Mouse (Mus musculus) liver, embryonic 15.5 days (tissue): ENCODE results near the gene Gm20388. TPM values are rescaled to one million over a fixed set of nuclear protein-coding genes. Genes with fewer than 3 reads are reported as not detected.
A peak's percentile ranks its signal among the peaks of the same experiment; 100 is the strongest.

Experiments
- ATAC-seq: fragments of 200-750 bp; cut with Nextera tagmentation; 2 replicates; pipeline ENCODE4 v1.8.0; 2017; ENCODE audit warnings: moderate number of reproducible peaks, mild to moderate bottlenecking, moderate library complexity; ENCODE audit not compliant: insufficient read depth
- H3K27ac ChIP-seq: fragments of 300-500 bp; sonication (generic); replicated peaks from 2 replicates; pipeline ENCODE4 v1.5.1; 2015; ENCODE audit warnings: mild to moderate bottlenecking, inconsistent platforms
- H3K27me3 ChIP-seq: fragments of 300-500 bp; sonication (generic); 2 replicates; pipeline ENCODE4 v1.6.1; 2015; ENCODE audit warnings: mild to moderate bottlenecking, inconsistent platforms
- H3K36me3 ChIP-seq: fragments of 300-500 bp; sonication (generic); replicated peaks from 2 replicates; pipeline ENCODE4 v1.6.1; 2015; ENCODE audit warnings: moderate library complexity, mild to moderate bottlenecking, inconsistent platforms
- H3K4me1 ChIP-seq: fragments of 300-500 bp; sonication (generic); replicated peaks from 2 replicates; pipeline ENCODE4 v1.6.1; 2015; ENCODE audit warnings: inconsistent platforms
- H3K4me2 ChIP-seq: fragments of 300-500 bp; sonication (generic); 2 replicates; pipeline ENCODE4 v1.6.1; 2015; ENCODE audit warnings: moderate library complexity, mild to moderate bottlenecking, inconsistent platforms
- H3K4me3 ChIP-seq: fragments of 300-500 bp; sonication (generic); replicated peaks from 2 replicates; pipeline ENCODE4 v1.5.1; 2015; ENCODE audit warnings: mild to moderate bottlenecking, inconsistent platforms
- H3K9ac ChIP-seq: fragments of 300-500 bp; sonication (generic); 2 replicates; pipeline ENCODE4 v1.6.1; 2015; ENCODE audit warnings: moderate library complexity, mild to moderate bottlenecking, inconsistent platforms
- H3K9me3 ChIP-seq: fragments of 300-500 bp; sonication (generic); replicated peaks from 2 replicates; pipeline ENCODE4 v1.6.1; 2016; ENCODE audit warnings: inconsistent platforms
- WGBS: fragments of 180-500 bp; shearing (Covaris S2); methylation state at CpG from one replicate; pipeline ENCODE4 v1.1.7; 2015; ENCODE audit warnings: mixed read lengths; ENCODE audit not compliant: insufficient replicate concordance; 5-methylcytosine and 5-hydroxymethylcytosine counted together
- polyA plus RNA-seq: library from polyadenylated mRNA; unstranded; fragments of >200 nt; fragmentation: Nextera tagmentation; extraction: Ambion mirVana; gene quantifications from 2 replicates; pipeline ENCODE4 v1.2.1, GENCODE M21; 2015

Gene Gm20388
- polyA plus RNA-seq, 1 experiment from 2014 or later = not detected

DNA sequence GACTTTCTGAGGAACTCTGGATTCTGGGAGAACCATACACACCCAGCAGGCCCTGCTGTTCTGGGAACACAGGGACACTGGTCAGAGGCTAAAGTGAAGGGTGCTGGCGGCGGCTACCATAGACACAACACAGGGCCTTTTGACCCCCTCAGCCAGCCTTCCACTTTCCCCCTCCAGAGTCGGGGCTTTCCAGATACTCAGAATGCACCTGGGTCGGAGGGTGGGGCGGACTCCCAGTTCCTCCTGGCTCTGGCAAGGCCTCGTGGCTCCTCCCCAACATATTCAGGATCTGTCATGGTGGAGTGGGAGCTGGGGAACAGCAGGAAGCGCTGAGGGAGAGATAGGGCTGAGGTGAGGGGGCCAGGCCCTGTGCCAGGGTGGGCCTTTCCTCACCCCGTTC, 2781.5 kb downstream of the Gm20388 start:
- H3K9ac ChIP-seq = no peak overlapping the region
- H3K4me1 ChIP-seq = peaks cover 97% of the 10 kb centered on the region
- no peak overlapping the region for H3K4me3 ChIP-seq
- no peak overlapping the region for H3K4me2 ChIP-seq
- no peaks in the 10 kb centered on the region for H3K36me3 ChIP-seq
- H3K27me3 ChIP-seq = peaks cover 9% of the 10 kb centered on the region
- no peaks in the 10 kb centered on the region for H3K9me3 ChIP-seq
- 53% methylated on average over 8 of the region's 8 CpGs for WGBS
- no peak for ATAC-seq
- H3K27ac ChIP-seq = peak overlapping the region; percentile 38; the same call in 1 of the 2 replicates

DNA sequence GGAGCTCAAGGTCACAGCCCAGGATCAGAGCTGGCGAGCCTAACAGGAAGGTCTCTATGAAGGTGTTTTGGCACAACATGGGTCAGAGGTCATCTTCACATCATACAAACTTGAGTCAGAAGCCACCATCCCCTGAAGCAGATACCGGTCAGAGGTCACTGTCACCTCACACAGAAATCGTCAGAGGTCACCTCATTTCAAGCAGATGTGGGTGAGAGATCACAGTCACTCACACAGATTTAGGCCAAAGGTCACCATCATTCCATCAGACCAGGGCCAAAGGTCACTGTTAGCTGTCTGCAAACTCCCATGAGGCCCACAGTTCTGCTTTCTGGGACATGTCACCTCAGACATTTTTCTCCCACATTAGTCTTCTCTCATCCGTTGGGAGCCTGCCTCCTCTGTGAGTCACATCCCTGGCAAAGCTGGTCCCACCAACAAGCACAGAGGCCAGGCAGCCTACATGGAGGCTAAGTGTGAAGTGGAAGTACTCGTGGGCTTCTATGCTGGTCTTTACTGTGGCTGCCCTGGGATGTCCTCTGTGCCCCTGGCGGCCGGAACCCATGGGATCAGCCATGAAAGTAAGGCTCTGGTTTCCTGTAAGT, 2784.9 kb downstream of the Gm20388 start:
- no peak for ATAC-seq

DNA sequence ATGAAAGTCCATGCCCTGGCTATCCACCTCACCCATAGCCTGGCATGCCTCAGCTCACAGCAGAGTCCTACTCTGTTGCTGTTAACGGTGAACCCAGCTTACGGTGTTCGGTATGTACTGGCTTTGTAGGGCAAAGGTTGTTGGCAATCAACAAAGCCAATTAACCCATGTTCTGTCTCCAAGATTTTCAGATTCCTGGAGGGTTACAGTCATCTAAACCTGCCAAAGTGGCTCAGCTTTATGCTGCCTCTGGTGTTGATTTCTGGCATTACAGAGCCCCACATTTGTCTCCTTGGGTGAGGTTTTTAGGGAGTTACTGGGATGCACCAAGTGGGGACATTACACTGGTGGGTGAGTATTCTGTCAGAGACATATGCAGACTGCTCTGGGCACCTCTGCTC, 2786.5 kb downstream of the Gm20388 start:
- peaks cover 100% of the 10 kb centered on the region for H3K4me1 ChIP-seq
- no peaks in the 10 kb centered on the region for H3K36me3 ChIP-seq
- H3K27ac ChIP-seq = peak overlapping the region; percentile 66
- no peaks in the 10 kb centered on the region for H3K9me3 ChIP-seq
- peak overlapping the region; percentile 56 for H3K4me3 ChIP-seq
- H3K9ac ChIP-seq = peak overlapping the region; percentile 51
- ATAC-seq = no peak
- peaks cover 29% of the 10 kb centered on the region for H3K27me3 ChIP-seq
- WGBS = 14% methylated on average over 3 of the region's 3 CpGs
- peak overlapping the region; percentile 71 for H3K4me2 ChIP-seq

More for the DNA sequence above, 2784.9 kb downstream of the Gm20388 start:
- WGBS = 45% methylated on average over 7 of the region's 7 CpGs
- Histone ChIP-seq H3K9ac (peak overlapping the region; percentile 51; the same call in 1 of the 2 replicates), H3K9me3 (no peaks in the 10 kb centered on the region), H3K36me3 (no peaks in the 10 kb centered on the region), H3K27ac (no peak overlapping the region), H3K4me3 (peak overlapping the region; percentile 56; the same call in 1 of the 2 replicates), H3K4me1 (peaks cover 100% of the 10 kb centered on the region), H3K27me3 (peaks cover 14% of the 10 kb centered on the region; the same call in 1 of the 2 replicates), H3K4me2 (peak overlapping the region; percentile 71)

DNA sequence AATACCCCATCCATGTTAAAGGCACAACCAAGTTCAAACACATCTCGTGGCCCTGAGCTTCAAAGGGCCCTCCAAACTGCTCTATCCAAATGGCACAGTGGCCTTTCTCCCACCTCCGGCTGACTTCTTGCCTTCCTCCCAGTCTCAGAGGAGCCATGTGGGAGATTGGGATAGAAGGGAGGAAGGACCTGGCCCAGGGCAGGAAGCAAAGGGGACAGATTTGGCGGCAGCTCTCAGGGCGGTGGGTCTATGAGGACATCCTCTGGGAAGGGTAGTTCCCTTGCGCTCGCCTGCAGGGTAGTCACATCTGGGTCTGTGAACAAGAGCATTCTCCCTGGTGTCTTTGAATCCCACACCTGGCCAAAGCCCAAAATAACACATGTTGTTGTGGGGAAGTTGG, 2786.9 kb downstream of the Gm20388 start:
- no peaks in the 10 kb centered on the region for H3K9me3 ChIP-seq
- peak overlapping the region; percentile 66 for H3K27ac ChIP-seq
- WGBS = 10% methylated on average over 6 of the region's 6 CpGs
- peak overlapping the region; percentile 56 for H3K4me3 ChIP-seq
- H3K9ac ChIP-seq = peak overlapping the region; percentile 51
- no peaks in the 10 kb centered on the region for H3K36me3 ChIP-seq
- peak overlapping the region; percentile 71 for H3K4me2 ChIP-seq
- H3K27me3 ChIP-seq = peaks cover 33% of the 10 kb centered on the region
- H3K4me1 ChIP-seq = peaks cover 100% of the 10 kb centered on the region
- ATAC-seq = no peak

DNA sequence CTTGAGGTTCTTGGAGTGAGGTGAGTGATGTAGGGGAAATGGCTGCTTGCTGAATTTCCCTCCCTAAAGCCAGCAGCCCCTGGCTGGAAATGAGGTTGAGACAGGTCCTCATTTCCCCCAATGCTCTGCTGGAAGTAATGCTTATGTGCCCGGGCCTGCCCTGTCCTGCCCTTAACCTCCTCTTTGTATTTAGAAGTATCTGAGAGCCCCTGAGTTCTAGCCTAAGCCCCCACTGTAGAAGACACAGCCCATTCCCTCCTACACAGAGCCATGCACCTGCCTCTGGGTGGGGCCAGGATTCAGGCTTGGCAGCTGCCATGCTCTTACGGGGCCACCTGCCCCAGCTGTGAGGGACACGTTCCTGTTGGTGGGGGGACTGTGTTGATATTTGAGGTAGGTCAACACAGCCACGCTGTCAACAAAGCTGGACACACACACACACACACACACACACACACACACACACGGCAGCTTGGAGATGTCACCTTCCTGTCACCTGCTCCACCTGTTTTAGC, 2787.7 kb downstream of the Gm20388 start:
- Histone ChIP-seq H3K27me3 (peaks cover 37% of the 10 kb centered on the region), H3K27ac (peak overlapping the region; percentile 66), H3K36me3 (no peaks in the 10 kb centered on the region), H3K9ac (peak overlapping the region; percentile 51), H3K4me2 (peak overlapping the region; percentile 71), H3K4me1 (peaks cover 99% of the 10 kb centered on the region), H3K4me3 (peak overlapping the region; percentile 56), H3K9me3 (no peaks in the 10 kb centered on the region)
- ATAC-seq = peak; percentile 45; the same call in 1 of the 2 replicates
- 3% methylated on average over 5 of the region's 5 CpGs for WGBS

DNA sequence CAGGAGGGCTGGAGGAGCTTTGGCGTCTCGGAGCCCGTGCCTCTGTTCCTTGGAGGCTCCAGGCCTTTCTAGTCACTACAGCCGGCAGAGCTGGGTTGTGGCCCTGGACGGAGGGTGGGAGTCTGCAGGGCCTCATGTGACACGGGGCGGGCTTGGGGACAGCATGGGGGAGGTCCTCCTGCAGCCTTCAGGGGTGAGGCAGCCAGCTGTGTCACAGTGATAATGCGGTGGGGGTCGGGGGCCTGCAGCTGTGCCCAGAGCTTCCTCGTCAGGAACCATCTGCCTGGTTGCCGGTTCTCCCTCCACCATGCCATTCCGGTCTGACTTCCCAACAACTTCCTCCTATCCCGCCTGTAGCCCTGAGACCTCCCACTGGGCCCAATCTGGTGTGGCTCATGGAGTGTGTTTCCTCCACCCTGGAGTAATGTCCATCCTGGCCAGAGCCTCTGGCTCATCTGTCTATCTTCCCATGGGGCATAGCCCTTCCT, 2788.4 kb downstream of the Gm20388 start, which contains the start of gene Cbfa2t3:
Gene Cbfa2t3, minus strand, starts transcription at position 105 of the 488 bp plus-strand sequence.
- Histone ChIP-seq H3K4me3 (peak within 1 kb of the TSS; percentile 56), H3K27me3 (peaks cover 37% of the 10 kb centered on the region), H3K4me2 (peak within 1 kb of the TSS; percentile 71), H3K4me1 (peaks cover 96% of the 10 kb centered on the region), H3K9ac (peak within 1 kb of the TSS; percentile 51), H3K27ac (peak within 1 kb of the TSS; percentile 66), H3K36me3 (no peaks in the 10 kb centered on the region), H3K9me3 (no peaks in the 10 kb centered on the region)
- peak; percentile 72 for ATAC-seq
- 6% methylated on average over 13 of the region's 13 CpGs for WGBS

DNA sequence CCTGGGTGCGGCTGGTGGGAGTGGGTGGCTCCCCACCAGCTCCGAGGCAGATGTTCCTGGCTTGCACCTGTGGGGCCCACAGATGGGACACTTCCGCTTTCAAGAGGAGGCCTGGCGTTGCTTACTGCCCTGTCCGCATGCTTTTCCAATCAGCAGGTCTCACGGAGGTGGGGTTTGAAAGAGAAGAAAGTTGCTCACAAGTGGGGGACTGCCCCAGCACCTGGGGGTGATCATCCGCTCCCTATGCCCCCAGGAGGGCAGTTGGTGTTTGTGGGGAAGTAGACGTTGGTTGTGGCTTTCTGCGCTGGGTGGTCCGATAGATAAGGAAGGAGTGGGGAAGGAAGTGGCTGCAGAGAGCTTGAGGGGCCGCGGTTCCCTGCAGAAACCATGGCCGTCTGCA, 2790.0 kb downstream of the Gm20388 start:
- Histone ChIP-seq H3K9me3 (no peaks in the 10 kb centered on the region), H3K4me1 (peaks cover 88% of the 10 kb centered on the region), H3K9ac (peak overlapping the region; percentile 30; the same call in 1 of the 2 replicates), H3K4me3 (peak overlapping the region; percentile 15; the same call in 1 of the 2 replicates), H3K27ac (peak overlapping the region; percentile 66), H3K4me2 (peak overlapping the region; percentile 58), H3K27me3 (peaks cover 42% of the 10 kb centered on the region), H3K36me3 (no peaks in the 10 kb centered on the region)
- ATAC-seq = peak; percentile 19
- 7% methylated on average over 13 of the region's 13 CpGs for WGBS

DNA sequence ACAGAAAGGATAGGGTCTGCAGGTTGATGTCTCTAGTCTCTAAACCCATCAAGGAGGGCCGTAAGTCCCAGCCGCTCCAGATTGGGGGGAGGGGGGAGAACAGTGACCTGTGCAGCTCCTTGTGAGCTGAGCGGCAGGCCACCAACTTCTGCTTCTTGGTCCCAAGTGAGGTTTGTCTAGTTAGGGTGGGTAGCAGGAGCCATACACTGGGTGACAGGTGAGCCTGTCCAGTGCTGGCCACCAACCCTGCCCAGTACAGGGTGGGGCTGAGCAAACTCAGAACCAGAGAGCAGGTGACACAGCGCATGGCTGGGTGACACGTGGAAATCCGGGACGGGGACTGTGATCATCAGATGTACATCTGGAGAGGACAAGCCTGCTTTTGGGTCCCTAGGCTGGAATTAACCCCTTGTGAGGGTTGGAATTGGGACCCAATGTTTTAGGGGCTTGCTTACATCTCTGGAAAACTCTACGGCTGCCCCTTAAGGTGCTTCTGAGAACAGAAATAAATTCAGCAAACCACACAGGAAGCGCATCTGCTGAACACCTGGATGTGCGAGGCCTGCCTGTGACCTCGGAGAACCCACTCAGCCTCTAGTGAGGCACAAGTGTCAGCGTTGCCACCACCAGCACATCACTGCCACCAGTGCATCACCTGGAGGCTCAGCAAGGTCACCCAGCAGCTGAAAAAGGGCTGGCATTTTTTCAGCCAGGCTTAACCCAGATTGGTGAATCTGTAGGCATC, 2791.0 kb downstream of the Gm20388 start:
- no peak for ATAC-seq
- Histone ChIP-seq H3K36me3 (no peaks in the 10 kb centered on the region), H3K27me3 (peaks cover 52% of the 10 kb centered on the region), H3K9me3 (no peaks in the 10 kb centered on the region), H3K9ac (no peak overlapping the region), H3K4me2 (peak overlapping the region; percentile 58; the same call in 1 of the 2 replicates), H3K27ac (0 out of 2 replicates have a peak overlapping the region, but pooled peaks have one; percentile 12), H3K4me3 (no peak overlapping the region), H3K4me1 (peaks cover 85% of the 10 kb centered on the region)
- 29% methylated on average over 12 of the region's 12 CpGs for WGBS

DNA sequence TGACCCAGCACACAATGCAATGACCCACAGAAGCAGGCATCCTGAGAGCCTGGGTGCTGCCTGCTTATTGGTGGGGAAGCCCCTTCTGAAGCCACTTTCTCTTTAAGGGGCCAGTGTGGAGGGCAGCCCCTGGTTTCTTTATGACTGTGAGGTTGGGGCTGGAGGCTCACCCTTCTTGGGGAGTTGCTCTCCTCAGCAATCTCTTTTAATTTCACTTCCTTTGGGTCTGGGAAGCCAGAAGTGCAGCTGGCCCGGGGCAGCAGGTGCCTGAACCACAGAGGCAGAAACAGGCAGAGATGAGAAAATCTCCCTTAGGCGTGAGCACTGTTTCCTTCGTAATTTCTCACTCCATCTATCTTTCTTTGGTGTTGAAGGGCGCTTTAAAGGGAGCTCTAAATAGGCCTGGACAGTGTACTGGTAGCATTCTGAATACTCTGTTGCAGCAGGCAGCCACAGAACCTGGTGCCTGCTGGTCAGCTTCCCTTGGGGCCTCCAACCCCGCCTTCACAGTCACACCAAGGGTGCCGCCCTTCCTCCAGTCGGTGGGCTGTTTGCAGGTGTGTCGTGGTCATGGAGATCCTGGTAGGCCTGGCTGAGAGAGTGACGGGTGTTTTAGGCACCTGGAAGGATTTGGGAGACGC, 2791.8 kb downstream of the Gm20388 start:
- peaks cover 60% of the 10 kb centered on the region for H3K27me3 ChIP-seq

DNA sequence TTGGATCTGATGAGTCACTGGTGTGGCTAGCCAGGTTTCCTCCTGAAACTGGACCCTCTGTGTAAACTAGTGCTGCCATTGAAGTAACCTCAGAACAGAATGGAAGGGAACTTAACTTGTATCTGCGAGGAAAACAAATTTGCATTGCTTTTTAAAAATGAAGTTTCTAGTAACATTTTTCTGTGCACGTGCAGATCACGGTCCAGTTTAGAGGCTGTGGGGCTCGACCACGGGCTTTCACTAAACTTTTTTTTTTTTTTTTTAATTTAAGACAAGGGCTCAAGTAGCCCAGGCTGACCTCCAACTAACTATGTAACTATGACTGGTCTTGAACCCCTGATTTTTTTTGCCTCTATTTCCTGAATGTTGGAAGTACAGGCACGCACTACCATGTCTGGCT, 2792.3 kb downstream of the Gm20388 start:
- H3K27ac ChIP-seq = no peak overlapping the region
- no peaks in the 10 kb centered on the region for H3K36me3 ChIP-seq
- no peak overlapping the region for H3K9ac ChIP-seq
- peaks cover 63% of the 10 kb centered on the region for H3K27me3 ChIP-seq
- 60% methylated on average over 6 of the region's 6 CpGs for WGBS
- H3K4me3 ChIP-seq = no peak overlapping the region
- H3K4me1 ChIP-seq = peaks cover 71% of the 10 kb centered on the region
- 0 out of 2 replicates have a peak overlapping the region, but pooled peaks have one; percentile 6 for H3K4me2 ChIP-seq
- no peak for ATAC-seq
- no peaks in the 10 kb centered on the region for H3K9me3 ChIP-seq

More for the DNA sequence above, 2791.8 kb downstream of the Gm20388 start:
- 16% methylated on average over 10 of the region's 10 CpGs for WGBS
- peak overlapping the region; percentile 12; the same call in 1 of the 2 replicates for H3K27ac ChIP-seq
- H3K4me2 ChIP-seq = peak overlapping the region; percentile 6; the same call in 1 of the 2 replicates
- no peaks in the 10 kb centered on the region for H3K9me3 ChIP-seq
- no peak for ATAC-seq
- no peak overlapping the region for H3K9ac ChIP-seq
- H3K4me3 ChIP-seq = no peak overlapping the region
- H3K4me1 ChIP-seq = peaks cover 77% of the 10 kb centered on the region
- H3K36me3 ChIP-seq = no peaks in the 10 kb centered on the region
